Mouse (Mus musculus) bone marrow macrophage, adult 2 months (primary cell): ENCODE results near the gene Ehmt2.
A peak's percentile ranks its signal among the peaks of the same experiment; 100 is the strongest.
"Not testable (repeated sequence)": the region's sequence is repeated elsewhere in the genome, so short reads cannot be mapped to it uniquely, and the experiment has no call there.

Experiments used
- CTCF ChIP-seq: IDR thresholded peaks from 2 replicates; pipeline ENCODE4 v1.5.1; 2012; ENCODE audit warnings: low read depth, mild to moderate bottlenecking, low read length, moderate library complexity
- POLR2A ChIP-seq: IDR thresholded peaks from 2 replicates; pipeline ENCODE4 v1.6.1; 2012; ENCODE audit warnings: mild to moderate bottlenecking, low read depth, low read length, borderline replicate concordance

- TF ChIP-seq POLR2A: 0 out of 2 replicates have a peak, but pooled peaks have one; percentile 35
- not testable (repeated sequence) for TF ChIP-seq CTCF
Measured at GRCm38 (mm10) chr17:34959130-34959778, 61.0 kb downstream of the Ehmt2 start, which contains the start of gene Hspa1b.
